Mouse (Mus musculus): Measurements from ENCODE around the gene Pih1d1.

GRCm38 (mm10) chr7:45179469-45179868 lies 25.4 kb downstream of the Pih1d1 start, which contains the start of gene Gfy:
- TF ChIP-seq CTCF (IDR thresholded peaks at IDR 0.05; ENCODE audit: low read depth), result no peak
- no peak for TF ChIP-seq EP300 (IDR thresholded peaks at IDR 0.05; ENCODE audit: low read depth)
